Mouse (Mus musculus) cerebellum, postnatal 4 days (tissue): ENCODE measurements around the gene Dnhd1.
A peak's percentile ranks its signal among the peaks of the same experiment; 100 is the strongest.
"Not testable (repeated sequence)": the region's sequence is repeated elsewhere in the genome, so short reads cannot be mapped to it uniquely, and the experiment has no call there.

Experiments used
- DNase-seq, 2 experiments: peaks; one replicate each; pipeline ENCODE4 v3.0.0; 2022; ENCODE audit warnings: low spot score in 2 of 2, mixed read lengths in 1 of 2

Dnhd1 gene

GRCm38 (mm10) chr7:105640233-105640893 lies 10.3 kb upstream of the Dnhd1 start, which contains the start of the genes Arfip2 and Gm45799:
Arfip2 (minus strand) TSS chr7:105640416.
Gm45799 (plus strand) TSS chr7:105640552.
- peak; percentile 93 for DNase-seq

DNA sequence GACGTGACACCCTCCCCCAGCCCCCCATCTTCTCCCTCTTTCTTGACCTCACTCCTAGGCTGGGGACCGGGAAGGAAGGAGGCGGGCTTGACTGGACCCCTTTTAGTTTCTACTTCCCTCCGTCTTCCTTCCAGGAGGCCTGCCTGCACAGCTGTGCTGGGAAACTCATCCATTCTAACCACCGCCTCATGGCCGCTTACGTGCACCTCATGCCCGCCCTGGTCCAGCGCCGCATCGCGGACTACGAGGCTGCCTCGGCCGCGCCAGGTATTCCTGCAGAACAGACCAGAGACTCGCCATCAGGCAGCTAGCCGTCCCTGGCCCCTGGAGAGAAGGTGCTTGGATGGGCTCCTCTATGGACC lies 9.8 kb upstream of the Dnhd1 start:
- DNase-seq, result peak in 1 of 2 experiments; percentile 22

DNA sequence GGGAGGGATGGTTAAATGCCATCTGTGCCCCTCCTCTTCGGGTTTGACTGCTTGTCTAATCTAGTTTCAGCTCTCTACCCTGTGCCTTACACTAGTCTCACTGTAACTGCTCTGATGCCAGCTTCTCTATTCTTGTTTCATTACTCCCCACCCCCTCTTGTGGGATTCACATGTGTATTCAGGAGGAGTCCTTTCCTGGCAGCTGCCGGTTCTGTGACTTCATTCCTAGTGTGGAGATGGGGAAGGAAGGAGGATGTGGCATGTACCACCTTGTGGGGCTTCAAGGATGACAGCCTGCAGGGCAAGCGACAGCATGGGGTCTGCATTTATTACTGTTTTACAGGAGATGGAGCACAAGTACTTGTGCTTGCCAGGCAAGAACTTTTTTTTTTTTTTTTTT lies 8.7 kb upstream of the Dnhd1 start:
- DNase-seq, result no peak

GRCm38 (mm10) chr7:105685541-105686197 lies 35.0 kb downstream of the Dnhd1 start:
- no peak for DNase-seq

DNA sequence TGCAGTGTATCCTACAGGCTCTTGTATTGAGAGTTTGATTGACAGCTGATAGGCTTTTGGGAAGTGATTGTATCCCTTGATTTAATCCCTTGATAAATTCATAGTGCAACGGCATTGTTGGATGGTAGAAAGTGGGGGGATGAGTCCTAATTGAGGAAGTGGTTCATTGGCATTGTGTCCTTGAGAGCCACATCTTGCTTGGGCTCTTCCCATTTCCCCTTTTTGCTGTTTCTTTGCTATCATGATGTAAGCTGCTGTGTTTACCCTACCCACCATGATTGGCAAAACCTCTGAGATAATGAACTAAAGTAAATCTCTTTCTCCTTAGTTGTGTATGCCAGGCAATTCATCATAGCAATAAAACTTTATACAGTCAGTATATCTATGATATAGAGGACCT lies 40.2 kb downstream of the Dnhd1 start:
- no peak for DNase-seq

DNA sequence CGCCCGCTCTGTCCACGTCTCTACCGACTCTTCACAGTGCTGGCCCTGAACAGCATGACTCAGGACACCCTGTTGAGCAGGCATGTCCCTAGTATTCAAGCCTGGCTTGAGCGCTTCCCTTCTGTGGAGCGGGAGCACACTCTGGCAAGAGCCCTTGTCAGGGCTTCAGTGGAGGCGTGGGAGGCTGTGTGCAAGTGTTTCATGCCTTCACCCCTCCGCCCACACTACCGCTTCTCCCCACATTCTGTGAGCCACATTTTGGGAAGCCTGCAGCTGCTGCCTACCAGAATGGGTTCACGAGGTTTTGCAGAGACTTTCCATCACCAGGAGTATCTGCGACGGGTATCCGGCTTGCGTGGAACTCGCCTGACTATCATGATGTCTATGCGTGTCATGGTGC lies 52.6 kb downstream of the Dnhd1 start:
- DNase-seq, result no peak

- DNase-seq, result no peak
Observed at GRCm38 (mm10) chr7:105703816-105704215, 53.2 kb downstream of the Dnhd1 start.

- DNase-seq, result no peak
Observed at GRCm38 (mm10) chr7:105708733-105709132, 58.1 kb downstream of the Dnhd1 start.

GRCm38 (mm10) chr7:105715366-105715765 lies 64.7 kb downstream of the Dnhd1 start:
- DNase-seq, result no peak

GRCm38 (mm10) chr7:105721916-105722315 lies 71.3 kb downstream of the Dnhd1 start:
- DNase-seq, result no peak

GRCm38 (mm10) chr7:105726144-105726979 lies 75.7 kb downstream of the Dnhd1 start:
- peak in 1 of 2 experiments; percentile 25 for DNase-seq

DNA sequence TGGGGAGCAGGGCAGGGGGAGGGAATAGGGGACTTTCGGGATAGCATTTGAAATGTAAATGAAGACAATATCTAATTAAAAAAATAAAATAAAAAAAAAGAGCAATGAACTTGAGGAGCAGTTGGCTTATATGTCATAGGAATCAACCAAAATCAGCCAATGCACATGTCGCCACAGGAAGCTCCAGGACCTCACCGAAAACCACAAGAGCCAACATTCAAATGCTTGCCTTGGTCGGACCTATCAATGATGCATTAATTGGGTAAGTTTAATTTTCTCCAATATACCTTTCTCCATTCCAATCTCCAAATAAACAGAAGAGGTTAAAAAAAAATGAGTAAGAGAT lies 76.3 kb downstream of the Dnhd1 start:
- no peak for DNase-seq

- DNase-seq, result no peak
Observed at GRCm38 (mm10) chr7:105728701-105729428, 78.2 kb downstream of the Dnhd1 start.

DNA sequence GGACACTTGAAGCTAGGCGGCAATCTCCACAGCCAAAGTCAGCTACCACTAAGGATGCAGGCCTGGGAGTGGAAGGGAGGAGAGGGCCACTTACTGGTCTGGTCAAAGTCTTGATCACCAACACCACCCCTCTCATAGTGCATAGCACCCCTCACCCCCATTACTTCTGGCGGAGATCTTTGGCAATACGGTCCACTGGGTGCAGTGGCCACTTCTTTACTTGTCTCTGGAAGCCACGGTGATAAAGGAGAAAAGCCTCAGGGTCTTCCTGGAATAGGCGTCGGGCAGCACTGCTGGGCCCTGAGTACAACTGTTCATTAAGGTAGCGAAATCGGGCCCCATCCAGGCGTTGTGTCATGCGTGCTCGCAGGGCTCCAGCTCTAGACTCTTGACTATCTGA lies 83.2 kb downstream of the Dnhd1 start:
- no peak for DNase-seq

GRCm38 (mm10) chr7:105734826-105735225 lies 84.2 kb downstream of the Dnhd1 start:
- DNase-seq, result no peak

- not testable (repeated sequence) for DNase-seq
Observed at GRCm38 (mm10) chr7:105735464-105735863, 84.8 kb downstream of the Dnhd1 start.

GRCm38 (mm10) chr7:105736264-105736901 lies 85.8 kb downstream of the Dnhd1 start, which contains the start of gene Ilk:
Ilk (plus strand) TSS chr7:105736592.
- peak; percentile 69 to 83 for DNase-seq

DNA sequence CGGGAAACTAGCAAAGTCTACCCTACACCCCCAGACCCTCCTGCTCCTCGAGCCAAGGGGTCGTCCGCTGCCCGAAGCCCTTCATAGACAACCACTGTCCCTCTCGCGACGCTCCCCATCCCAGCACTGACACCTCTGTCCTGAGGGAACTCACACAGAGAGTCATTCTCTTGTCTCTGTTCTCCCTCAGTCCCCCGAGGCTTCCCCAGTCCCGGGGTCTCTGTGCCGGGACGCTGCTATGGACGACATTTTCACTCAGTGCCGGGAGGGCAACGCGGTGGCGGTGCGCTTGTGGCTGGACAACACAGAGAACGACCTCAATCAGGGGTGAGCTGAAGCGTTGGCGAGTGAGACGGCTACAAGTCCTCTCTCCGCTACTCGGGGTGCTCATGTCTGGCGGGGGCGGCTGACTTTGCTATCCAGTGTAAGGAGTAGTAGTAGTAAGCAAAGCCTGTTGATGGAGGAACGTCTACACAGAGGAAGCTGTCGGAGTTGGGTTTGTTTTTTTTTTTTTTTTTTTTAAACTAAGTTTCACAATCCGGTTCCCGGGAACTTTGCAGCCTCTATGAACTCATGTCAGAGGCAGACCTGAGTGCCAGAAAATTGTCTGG lies 86.4 kb downstream of the Dnhd1 start, which contains the start of gene Rrp8:
TSS of gene Rrp8 (minus strand) at position 475 of the 611 bp plus-strand sequence.
- no peak for DNase-seq

- DNase-seq, result no peak
Observed at GRCm38 (mm10) chr7:105737648-105738047, 87.0 kb downstream of the Dnhd1 start.

DNA sequence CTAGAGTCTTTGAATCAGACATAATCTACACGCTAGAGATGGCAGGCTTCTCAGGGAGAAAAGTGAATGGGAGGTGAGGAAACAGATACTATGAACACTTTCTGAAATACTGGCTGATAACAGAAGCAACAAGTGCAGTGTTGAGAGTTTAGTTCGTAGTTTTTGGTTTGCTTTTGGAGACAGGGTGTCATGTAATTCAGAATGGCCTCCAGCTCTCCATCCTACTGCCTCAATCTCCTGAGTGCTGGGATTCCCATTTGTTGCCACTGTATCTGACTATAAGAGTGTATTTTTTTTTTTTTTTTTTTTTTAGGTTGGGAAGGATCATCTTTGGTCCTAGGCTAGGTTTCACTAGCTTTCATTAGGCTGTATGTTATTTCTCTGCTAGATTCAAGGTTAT lies 87.7 kb downstream of the Dnhd1 start:
- DNase-seq, result no peak

- DNase-seq, result no peak
Observed at GRCm38 (mm10) chr7:105738948-105739347, 88.3 kb downstream of the Dnhd1 start.
